Mouse (Mus musculus): Measurements from ENCODE around the gene F13a1.

F13a1 gene

GRCm38 (mm10) chr13:37050126-37050525, at the start of gene F13a1:
TSS of gene F13a1 (minus strand) at chr13:37050244.
- DNase-seq (ENCODE audit: low spot score): no peak

DNA sequence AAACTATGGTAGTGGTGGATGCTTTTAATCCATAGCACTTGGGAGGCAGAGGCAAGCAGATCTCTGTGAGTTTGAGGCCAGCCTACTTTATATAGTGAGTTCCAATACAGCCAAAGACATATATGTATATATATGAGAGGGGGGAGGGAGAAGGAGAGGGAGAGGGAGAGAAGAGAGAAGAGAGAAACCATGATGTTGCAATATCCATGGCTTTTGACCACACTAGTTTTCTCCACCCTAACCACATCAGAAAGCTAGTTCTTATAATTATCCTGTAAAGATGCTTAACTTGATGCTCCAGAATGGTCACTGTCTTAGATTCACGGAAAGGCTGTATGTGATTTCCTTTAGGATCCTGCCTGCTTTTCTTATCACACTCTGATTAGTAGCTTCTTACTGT, 41.6 kb upstream of the F13a1 start:
- no peak for DNase-seq (ENCODE audit: low spot score)

GRCm38 (mm10) chr13:37089104-37089503, 39.1 kb upstream of the F13a1 start:
- no peak for DNase-seq (ENCODE audit: low spot score)

- no peak for DNase-seq (ENCODE audit: low spot score)
Measured at GRCm38 (mm10) chr13:37081506-37082241, 31.6 kb upstream of the F13a1 start.

DNA sequence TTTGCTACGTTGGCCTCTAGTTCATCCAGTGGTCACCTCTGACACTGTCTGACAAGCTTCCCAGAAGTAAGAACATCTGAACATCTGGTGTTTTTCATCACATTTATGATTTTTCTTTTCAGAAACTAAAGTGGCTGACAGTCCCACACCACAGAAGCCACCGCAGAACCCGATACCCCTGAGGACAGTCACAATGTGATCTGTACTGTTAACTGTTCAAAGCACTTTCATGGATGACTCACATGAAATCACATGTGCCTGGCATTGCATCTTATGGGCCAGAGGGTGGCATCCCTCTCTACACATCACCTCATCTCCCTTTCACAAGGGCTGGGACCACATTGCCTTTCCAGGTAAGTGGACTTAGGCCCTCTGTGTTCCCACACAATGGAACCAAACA, 21.3 kb upstream of the F13a1 start:
- no peak for DNase-seq (ENCODE audit: low spot score)

DNA sequence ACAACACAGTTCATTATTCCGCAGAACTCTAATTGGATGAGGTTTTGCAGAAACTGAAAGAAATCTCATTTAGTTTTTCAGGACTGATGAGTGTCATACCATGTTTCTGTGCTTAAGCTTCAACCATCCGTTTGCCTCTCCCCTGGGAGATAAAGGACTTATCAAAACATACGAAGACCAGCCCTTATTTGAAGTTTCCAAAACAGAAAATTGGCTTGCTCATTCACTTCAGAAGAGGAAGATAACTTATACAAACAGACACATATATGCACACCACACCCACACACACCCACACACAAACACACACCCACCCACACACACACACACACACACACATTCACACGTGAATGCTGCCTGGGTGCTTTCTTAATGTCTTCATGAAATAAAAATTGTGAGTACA, 20.8 kb upstream of the F13a1 start:
- DNase-seq (ENCODE audit: low spot score): no peak

GRCm38 (mm10) chr13:37060810-37061209, 10.8 kb upstream of the F13a1 start:
- no peak for DNase-seq (ENCODE audit: low spot score)

DNA sequence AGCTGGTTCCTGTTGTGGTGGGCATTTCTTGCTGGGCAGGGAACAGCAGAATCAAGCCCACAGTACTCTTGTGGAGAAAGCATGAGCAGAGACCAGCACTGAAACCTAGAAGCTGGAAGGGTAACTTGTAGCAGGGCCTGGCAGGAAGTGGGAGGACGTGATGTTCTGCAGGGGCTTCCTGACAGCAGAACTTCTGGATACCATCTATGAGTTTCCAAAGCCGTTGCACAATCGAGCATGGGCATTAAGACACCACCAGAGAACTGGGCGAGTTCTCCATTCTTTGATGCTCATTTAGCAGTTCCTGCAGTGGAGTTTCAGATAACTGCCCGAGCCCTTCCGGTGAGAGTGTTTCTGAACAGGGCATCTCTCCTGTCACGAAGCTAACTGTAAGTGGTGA, 6.6 kb upstream of the F13a1 start:
- DNase-seq (ENCODE audit: low spot score): no peak

- DNase-seq (ENCODE audit: low spot score): no peak
Measured at GRCm38 (mm10) chr13:37049631-37050030, 413 bp downstream of the F13a1 start.

- no peak for DNase-seq (ENCODE audit: low spot score)
Measured at GRCm38 (mm10) chr13:37049018-37049417, 1.0 kb downstream of the F13a1 start.

- DNase-seq (ENCODE audit: low spot score): no peak
Measured at GRCm38 (mm10) chr13:37045005-37045404, 5.0 kb downstream of the F13a1 start.

DNA sequence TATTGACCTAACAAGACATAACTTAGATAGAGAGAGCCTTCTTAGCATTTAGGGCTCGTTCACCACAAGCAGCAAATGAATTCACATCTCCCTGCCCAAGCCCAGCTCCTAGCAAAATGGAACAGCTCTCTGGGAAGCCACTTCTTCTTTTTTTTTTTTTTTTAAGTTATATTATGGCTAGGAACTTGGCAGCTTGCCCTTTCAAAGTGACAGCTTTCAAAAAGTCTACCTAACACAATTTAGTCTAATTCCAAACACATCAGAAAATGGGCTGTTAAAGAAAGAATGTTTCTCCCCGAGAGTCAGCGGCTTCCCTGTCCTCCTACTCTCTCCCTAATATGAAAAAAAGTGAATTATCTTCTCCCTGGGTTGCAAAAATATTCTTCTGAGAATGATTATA, 15.3 kb downstream of the F13a1 start:
- no peak for DNase-seq (ENCODE audit: low spot score)

- DNase-seq (ENCODE audit: low spot score): no peak
Measured at GRCm38 (mm10) chr13:37025996-37026579, 24.0 kb downstream of the F13a1 start.

- DNase-seq (ENCODE audit: low spot score): no peak
Measured at GRCm38 (mm10) chr13:37021575-37021974, 28.5 kb downstream of the F13a1 start.

- no peak for DNase-seq (ENCODE audit: low spot score)
Measured at GRCm38 (mm10) chr13:37010771-37011170, 39.3 kb downstream of the F13a1 start.

GRCm38 (mm10) chr13:37006224-37006623, 43.8 kb downstream of the F13a1 start:
- no peak for DNase-seq (ENCODE audit: low spot score)

DNA sequence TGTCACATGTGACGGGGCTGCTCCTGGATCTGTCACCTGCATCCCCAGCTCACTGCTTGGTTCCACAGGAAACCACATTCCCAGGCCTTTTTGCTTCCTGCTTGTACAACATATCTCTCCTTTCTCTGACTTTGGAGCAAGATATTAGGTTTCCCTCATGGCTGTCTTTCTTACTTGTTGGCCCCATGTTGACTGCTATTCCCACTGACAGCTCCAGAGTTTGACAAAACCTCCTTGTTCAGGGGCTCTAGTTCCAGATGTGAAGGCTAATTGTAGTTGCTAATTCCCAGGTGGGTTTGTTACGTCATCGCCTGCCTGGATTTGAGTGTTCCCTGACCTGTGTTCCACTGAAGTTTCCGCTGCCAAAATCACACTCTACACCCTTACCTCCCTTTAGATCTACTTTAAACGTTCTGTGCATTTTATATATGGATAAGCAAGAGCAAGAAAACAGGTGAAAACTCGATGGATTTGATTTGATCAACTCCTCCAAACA, 50.8 kb downstream of the F13a1 start:
- DNase-seq (ENCODE audit: low spot score): no peak

GRCm38 (mm10) chr13:36993593-36993992, 56.5 kb downstream of the F13a1 start:
- no peak for DNase-seq (ENCODE audit: low spot score)

DNA sequence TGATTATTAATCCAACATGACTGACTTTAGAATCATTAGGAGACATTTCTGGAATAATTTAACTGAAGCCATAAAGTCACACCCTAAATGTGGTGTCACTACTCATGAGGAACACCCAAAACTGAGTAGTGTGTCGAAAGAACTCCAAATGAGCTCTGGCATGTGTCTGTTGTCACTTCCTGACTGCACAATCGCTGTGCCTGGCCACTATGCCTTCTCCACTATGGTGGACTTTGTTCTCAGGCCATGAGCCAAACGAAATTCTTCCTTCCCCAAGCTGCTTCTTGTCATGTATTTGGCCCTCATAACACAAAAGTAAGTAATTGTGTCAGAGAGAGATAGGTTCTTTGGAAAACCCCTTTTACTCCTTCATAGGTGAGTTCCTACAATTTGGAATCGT, 61.7 kb downstream of the F13a1 start:
- DNase-seq (ENCODE audit: low spot score): no peak

DNA sequence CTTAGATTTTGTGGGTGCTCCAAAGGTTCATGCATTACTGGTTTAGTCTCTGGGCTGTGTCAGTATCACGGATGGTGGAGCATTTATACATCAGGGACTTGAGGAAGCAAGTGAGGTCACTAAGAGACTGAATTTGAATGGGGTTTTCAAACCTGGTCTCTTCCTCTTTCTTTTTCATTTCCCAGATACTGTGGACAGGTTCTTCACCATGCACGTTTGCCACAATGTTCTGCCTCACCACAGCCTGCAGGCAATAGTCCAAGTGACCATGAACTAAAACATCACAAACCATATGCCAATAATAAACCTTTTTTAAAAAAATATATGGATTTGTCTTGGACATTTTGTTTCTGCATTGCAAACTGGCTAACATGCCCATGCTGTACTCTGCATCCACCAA, 77.0 kb downstream of the F13a1 start:
- DNase-seq (ENCODE audit: low spot score): no peak

GRCm38 (mm10) chr13:36972226-36972625, 77.8 kb downstream of the F13a1 start:
- DNase-seq (ENCODE audit: low spot score): no peak

- DNase-seq (ENCODE audit: low spot score): no peak
Measured at GRCm38 (mm10) chr13:36962926-36963325, 87.1 kb downstream of the F13a1 start.

DNA sequence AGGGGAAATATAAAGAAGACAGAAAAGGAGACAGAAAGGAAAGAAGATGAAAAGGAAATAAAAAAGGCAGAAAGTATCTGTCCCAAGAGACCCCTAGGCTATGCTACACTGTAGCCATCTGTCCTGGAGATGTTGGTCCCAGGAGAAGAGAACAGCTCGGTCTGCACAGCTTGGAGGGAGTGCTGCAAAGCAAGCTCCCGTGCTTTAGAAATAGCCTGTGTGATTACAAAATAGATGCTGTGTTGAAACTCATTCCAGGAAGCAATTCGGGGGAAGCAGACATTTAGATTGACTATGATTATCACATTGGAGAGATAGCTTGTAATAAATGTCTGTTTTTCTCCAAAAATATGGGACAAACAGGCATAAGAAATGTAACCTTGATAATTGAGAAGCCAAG, 91.0 kb downstream of the F13a1 start:
- DNase-seq (ENCODE audit: low spot score): no peak

DNA sequence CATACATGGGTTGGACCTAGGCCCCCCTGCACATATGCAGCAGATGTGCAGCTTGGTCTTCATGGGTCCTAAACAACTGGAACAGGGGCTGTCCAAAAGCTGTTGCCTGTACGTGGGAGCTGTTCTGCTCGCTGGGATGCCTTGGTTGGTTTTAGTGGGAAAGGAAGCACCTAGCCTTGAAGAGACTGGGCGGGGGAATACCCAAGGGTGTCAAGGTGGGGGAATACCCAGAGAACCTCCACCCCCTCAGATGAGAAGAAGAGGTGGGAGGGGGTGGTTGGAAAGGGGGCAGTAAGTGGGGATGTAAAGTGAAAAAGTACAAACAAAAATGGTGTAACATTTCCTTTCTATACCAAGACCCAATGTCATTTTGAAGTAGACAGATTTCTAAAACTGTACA, 95.1 kb downstream of the F13a1 start:
- DNase-seq (ENCODE audit: low spot score): no peak

Measured in ovary, postnatal 10 days (tissue).